Mouse (Mus musculus) neural tube, embryonic 14.5 days (tissue): ENCODE data around the gene Pitpnm1. TPM values are rescaled to one million over a fixed set of nuclear protein-coding genes. Genes with fewer than 3 reads are reported as not detected.
"Not testable (repeated sequence)": the region's sequence is repeated elsewhere in the genome, so short reads cannot be mapped to it uniquely, and the experiment has no call there.

Source experiments
- ATAC-seq: fragments of 200-750 bp; cut with Nextera tagmentation; 2 replicates; pipeline ENCODE4 v1.8.0; 2017; ENCODE audit warnings: low read depth, mild to moderate bottlenecking, moderate TSS enrichment, moderate library complexity
- H3K27ac ChIP-seq: fragments of 300-500 bp; sonication (generic); 2 replicates; pipeline ENCODE4 v1.5.1; 2014; ENCODE audit warnings: low read depth, mild to moderate bottlenecking, control low read depth, low read length, moderate library complexity, mixed read lengths
- H3K27me3 ChIP-seq: fragments of 300-500 bp; sonication (generic); 2 replicates; pipeline ENCODE4 v1.6.1; 2014; ENCODE audit warnings: low read length; ENCODE audit not compliant: control insufficient read depth, insufficient read depth
- H3K36me3 ChIP-seq: fragments of 300-500 bp; sonication (generic); 2 replicates; pipeline ENCODE4 v1.6.1; 2014; ENCODE audit warnings: low read length, mixed read lengths; ENCODE audit not compliant: control insufficient read depth, insufficient read depth
- H3K4me1 ChIP-seq: fragments of 300-500 bp; sonication (generic); 2 replicates; pipeline ENCODE4 v1.6.1; 2014; ENCODE audit warnings: low read length; ENCODE audit not compliant: control insufficient read depth, insufficient read depth
- H3K4me2 ChIP-seq: fragments of 300-500 bp; sonication (generic); 2 replicates; pipeline ENCODE4 v1.6.1; 2014; ENCODE audit warnings: mild to moderate bottlenecking, low read depth, low read length, control low read depth
- H3K4me3 ChIP-seq: fragments of 300-500 bp; sonication (generic); 2 replicates; pipeline ENCODE4 v1.5.1; 2014; ENCODE audit warnings: low read depth, low read length, control low read depth, mixed read lengths
- H3K9ac ChIP-seq: fragments of 300-500 bp; sonication (generic); replicated peaks from 2 replicates; pipeline ENCODE4 v1.6.1; 2014; ENCODE audit warnings: low read depth, mild to moderate bottlenecking, control low read depth, low read length, mixed read lengths
- H3K9me3 ChIP-seq: fragments of 300-500 bp; sonication (generic); 2 replicates; pipeline ENCODE4 v1.6.1; 2016; ENCODE audit warnings: low read length; ENCODE audit not compliant: control insufficient read depth
- WGBS: fragments of 180-500 bp; shearing (Covaris S2); extraction: QIAGEN DNeasy Blood & Tissue Kit; methylation state at CpG from one replicate; pipeline ENCODE4 v1.1.7; 2014; 5-methylcytosine and 5-hydroxymethylcytosine counted together
- polyA plus RNA-seq: library from polyadenylated mRNA; unstranded; fragments of >200 nt; fragmentation: Nextera tagmentation; extraction: Ambion mirVana; gene quantifications from 2 replicates; pipeline ENCODE4 v1.2.1, GENCODE M21; 2014

Gene Pitpnm1
- polyA plus RNA-seq, 1 experiment from 2014 or later = 76.5 TPM

DNA sequence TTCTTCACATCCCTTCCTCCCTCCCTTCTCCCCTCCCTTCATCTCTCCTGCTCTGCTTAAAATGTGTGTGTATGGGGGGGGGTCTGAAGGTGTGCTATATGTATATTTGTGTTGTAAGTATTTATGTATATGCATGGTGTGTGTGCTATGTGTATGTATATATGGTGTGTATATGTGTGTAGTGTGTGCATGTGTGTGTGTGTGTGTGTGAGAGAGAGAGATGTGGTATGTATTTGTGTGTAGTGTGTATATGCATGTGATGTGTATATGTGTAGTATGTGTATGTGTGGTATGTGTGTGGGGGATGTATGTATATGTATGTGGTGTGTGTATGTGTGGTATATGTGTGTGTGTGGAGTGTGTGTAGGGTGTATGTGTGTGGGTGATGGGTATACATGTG, 32.9 kb upstream of the Pitpnm1 start:
- Histone ChIP-seq H3K36me3 (no peaks in the 10 kb centered on the region), H3K27ac (no peak overlapping the region), H3K27me3 (no peaks in the 10 kb centered on the region), H3K4me1 (no peaks in the 10 kb centered on the region), H3K9ac (no peak overlapping the region), H3K4me2 (no peak overlapping the region), H3K9me3 (no peaks in the 10 kb centered on the region), H3K4me3 (no peak overlapping the region)
- no peak for ATAC-seq

DNA sequence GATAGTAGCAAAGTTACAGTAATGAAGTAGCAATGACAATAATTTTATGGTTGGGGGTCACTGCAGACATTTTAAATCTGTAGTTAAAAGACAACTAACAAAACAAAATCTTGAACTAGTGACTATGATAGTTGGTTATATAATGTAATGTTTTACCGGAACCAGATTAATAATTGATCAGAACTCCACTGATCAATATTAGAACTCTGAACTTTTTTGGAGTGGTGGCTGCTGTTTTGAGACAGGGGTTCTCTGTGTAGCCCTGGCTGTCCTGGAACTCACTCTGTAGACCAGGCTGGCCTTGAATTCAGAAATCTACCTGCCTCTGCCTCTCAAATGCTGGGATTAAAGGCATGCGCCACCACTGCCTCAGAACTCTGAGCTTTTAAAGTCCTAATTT, 31.6 kb upstream of the Pitpnm1 start:
- not testable (repeated sequence) for H3K9ac ChIP-seq, H3K9me3 ChIP-seq, H3K4me3 ChIP-seq, H3K4me1 ChIP-seq, ATAC-seq, H3K4me2 ChIP-seq, H3K27me3 ChIP-seq, H3K36me3 ChIP-seq, H3K27ac ChIP-seq
- WGBS = 93% methylated on average over 2 of the region's 2 CpGs

DNA sequence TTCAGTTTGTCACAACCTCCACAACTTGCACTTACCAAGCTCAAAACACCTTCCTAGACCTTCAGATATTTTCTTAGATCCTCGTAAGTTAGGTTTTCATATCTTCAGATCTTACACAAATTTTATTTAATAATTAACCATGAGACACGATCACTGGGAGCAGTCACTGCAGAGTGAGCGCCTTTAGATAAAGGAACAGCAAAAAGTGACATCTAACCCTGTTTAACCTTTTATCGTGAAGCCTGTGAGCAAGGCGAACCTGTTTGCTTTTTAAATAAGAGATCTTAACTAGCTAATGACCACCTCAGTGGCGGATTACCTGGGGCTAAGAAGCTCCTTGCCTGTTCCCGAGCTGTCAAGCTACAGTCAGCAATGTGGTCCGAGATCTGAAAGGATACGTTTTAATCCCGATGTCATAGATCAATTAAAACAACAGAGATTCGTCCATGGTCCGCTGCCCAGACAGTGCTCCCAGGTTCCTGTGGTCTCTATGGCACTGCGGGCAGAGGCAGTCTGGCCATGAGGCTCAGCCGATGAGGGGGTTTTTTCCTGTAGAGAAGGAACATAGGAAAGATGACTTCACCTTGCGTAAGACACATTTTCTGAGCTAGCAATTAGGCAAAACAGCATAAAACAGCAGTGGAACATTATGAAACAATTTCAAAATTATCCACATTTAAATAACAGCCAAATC, 30.9 kb upstream of the Pitpnm1 start:
- no peak for ATAC-seq
- H3K36me3 ChIP-seq = no peaks in the 10 kb centered on the region
- H3K9me3 ChIP-seq = no peaks in the 10 kb centered on the region
- no peaks in the 10 kb centered on the region for H3K27me3 ChIP-seq
- H3K4me3 ChIP-seq = no peak overlapping the region
- no peak overlapping the region; the same call in 1 of the 2 replicates for H3K9ac ChIP-seq
- H3K4me1 ChIP-seq = no peaks in the 10 kb centered on the region
- H3K4me2 ChIP-seq = no peak overlapping the region
- H3K27ac ChIP-seq = no peak overlapping the region
- 74% methylated on average over 15 of the region's 15 CpGs for WGBS

DNA sequence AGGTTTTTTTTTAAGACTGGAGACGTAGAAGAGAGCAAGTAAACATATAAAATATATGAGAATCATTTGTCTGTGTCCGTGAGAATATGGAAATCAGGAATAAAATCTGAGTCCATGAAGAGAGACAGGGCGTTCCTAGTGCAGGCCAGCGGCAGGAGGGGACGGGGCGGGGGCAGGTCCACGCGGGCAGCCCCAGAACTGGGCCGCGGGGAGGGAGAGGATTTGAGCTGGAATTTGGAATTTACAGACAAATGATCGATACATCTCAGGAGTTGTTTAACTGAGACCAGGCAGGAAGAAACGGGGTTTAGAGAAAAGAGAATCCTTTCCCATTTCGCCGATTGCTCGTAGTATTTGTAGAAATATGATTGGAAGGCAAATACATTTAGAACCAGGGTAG, 29.5 kb upstream of the Pitpnm1 start:
- Histone ChIP-seq H3K36me3 (no peaks in the 10 kb centered on the region), H3K27me3 (no peaks in the 10 kb centered on the region), H3K9me3 (no peaks in the 10 kb centered on the region), H3K4me2 (no peak overlapping the region), H3K4me1 (no peaks in the 10 kb centered on the region), H3K4me3 (no peak overlapping the region), H3K9ac (no peak overlapping the region), H3K27ac (no peak overlapping the region)
- no peak for ATAC-seq
- WGBS = 80% methylated on average over 15 of the region's 15 CpGs

DNA sequence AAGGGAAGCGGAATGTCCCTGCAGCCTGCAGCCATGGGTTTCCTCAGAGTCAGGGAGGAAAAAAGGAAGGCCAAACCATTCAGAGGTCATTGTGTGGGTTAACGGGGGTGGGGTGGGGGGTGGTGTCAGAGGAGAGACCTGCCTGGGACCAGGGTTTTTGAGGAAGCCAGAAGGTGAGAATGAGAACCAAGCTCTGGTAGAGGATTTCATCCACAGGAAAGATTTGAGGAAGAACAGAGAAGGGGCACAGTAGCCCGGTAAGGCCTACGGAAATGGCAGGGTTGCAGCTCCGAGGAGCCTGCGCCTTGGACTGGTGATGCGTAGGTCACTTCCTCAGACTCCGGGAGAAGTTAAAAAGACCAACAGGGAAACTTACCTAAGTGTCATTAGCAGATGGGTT, 29.0 kb upstream of the Pitpnm1 start:
- Histone ChIP-seq H3K4me3 (no peak overlapping the region), H3K4me1 (no peaks in the 10 kb centered on the region), H3K27me3 (no peaks in the 10 kb centered on the region), H3K9ac (no peak overlapping the region), H3K27ac (no peak overlapping the region), H3K9me3 (no peaks in the 10 kb centered on the region), H3K4me2 (no peak overlapping the region), H3K36me3 (no peaks in the 10 kb centered on the region)
- WGBS = 82% methylated on average over 8 of the region's 8 CpGs
- no peak for ATAC-seq

DNA sequence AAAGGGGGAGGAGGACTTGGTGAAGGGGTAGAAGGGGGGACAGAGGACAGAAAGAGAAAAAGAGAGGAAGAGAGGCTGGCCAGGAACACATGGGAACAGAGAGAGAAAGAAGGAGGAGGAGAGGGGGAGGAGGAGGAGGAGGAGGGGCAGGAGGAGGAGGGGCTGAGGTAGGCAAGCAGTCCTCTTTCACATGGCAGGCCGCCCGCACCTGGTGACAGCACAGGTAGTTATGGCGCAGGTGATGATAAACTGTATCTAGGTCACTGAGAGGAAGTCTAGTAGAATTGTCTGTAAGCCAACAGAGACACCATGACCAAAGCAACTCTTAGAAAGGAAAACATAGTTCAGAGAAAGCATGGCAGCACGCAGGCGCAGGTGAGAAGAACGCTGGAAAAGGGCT, 28.4 kb upstream of the Pitpnm1 start:
- H3K27ac ChIP-seq = no peak overlapping the region
- no peaks in the 10 kb centered on the region for H3K36me3 ChIP-seq
- H3K9ac ChIP-seq = no peak overlapping the region
- no peaks in the 10 kb centered on the region for H3K4me1 ChIP-seq
- H3K9me3 ChIP-seq = no peaks in the 10 kb centered on the region
- no peak overlapping the region for H3K4me2 ChIP-seq
- no peak for ATAC-seq
- no peak overlapping the region for H3K4me3 ChIP-seq
- H3K27me3 ChIP-seq = no peaks in the 10 kb centered on the region
- WGBS = 93% methylated on average over 6 of the region's 6 CpGs

DNA sequence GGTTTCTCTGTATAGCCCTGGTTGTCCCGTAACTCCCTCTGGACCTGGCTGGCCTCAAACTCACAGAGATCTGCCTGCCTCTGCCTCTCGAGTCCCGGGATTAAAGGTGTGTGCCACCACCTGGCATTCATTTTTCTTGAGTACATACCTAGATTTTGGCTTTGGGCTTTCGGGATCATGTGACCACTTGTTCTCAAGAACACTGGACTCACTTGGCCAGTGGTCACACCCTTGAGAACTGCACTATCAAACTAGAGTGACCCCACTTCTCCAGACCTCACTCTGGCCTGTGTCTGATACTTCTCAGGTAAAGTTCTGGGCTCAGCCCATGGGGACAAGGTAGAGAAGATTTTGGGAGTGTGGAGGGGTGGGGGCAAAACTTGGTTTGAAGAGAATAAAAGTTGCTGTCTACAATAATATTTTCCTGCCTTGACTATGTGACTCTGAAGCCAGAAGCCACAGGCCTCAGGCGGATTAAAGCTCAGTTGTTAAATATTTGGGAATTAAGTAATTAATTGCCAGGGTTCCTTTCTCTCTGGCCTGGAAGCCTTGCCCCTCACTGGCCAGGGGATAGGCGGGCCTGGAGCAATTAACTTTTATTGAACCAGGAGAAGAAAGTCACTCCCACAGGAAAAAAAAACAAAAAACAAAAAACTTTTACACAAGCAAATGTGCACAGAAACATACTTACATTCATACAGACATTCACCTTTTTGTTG, 26.9 kb upstream of the Pitpnm1 start:
- H3K4me2 ChIP-seq = no peak overlapping the region
- WGBS = 68% methylated on average over 6 of the region's 6 CpGs

DNA sequence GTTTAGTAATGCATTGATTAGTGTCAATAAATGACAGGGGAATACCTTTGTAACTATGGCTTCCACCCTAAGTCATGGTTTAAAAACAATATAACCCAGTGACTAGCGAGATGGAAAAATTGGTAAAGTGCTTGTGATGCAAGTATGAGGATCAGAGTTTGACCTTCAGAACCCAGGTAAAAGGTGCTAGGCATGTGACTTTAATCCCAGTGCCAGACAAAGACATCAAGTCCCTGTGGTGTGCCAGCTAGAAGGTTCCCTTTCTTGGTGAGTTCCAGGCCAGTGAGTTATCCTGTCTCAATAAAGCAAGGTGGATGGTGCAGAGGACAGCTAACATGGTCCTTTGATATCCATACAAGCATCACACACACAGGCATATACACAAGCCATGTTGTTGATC, 24.3 kb upstream of the Pitpnm1 start:
- Histone ChIP-seq H3K27ac (no peak overlapping the region), H3K9ac (no peak overlapping the region), H3K4me2 (no peak overlapping the region), H3K9me3 (no peaks in the 10 kb centered on the region), H3K27me3 (no peaks in the 10 kb centered on the region), H3K4me1 (no peaks in the 10 kb centered on the region), H3K4me3 (no peak overlapping the region), H3K36me3 (no peaks in the 10 kb centered on the region)
- WGBS = 77% methylated on average over 1 of the region's 1 CpGs
- ATAC-seq = no peak

More for the DNA sequence above, 26.9 kb upstream of the Pitpnm1 start:
- Histone ChIP-seq H3K27ac (no peak overlapping the region), H3K9ac (no peak overlapping the region), H3K4me3 (no peak overlapping the region), H3K36me3 (no peaks in the 10 kb centered on the region), H3K9me3 (no peaks in the 10 kb centered on the region), H3K27me3 (no peaks in the 10 kb centered on the region), H3K4me1 (no peaks in the 10 kb centered on the region)
- ATAC-seq = no peak

DNA sequence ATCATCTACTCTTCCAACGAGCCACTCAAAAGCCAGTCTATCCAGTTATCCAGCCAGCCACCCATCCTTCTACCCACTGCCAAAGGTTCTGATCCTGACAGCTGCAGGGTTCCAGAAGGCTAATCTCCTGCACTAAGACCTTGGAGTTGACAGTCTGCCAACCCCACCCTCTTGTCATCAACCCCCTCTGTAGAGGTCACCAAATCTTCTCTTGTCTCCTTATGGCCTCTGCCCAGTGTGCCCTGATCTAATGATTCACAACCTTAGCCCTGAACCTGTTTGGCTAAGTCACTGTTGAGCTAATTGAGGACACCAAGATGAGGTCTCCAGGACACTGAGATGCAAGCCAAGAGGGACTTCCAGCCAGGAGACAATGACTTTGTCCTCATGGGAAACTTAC, 20.2 kb upstream of the Pitpnm1 start:
- H3K4me2 ChIP-seq = no peak overlapping the region
- H3K4me3 ChIP-seq = no peak overlapping the region
- no peak for ATAC-seq
- no peaks in the 10 kb centered on the region for H3K4me1 ChIP-seq
- H3K27me3 ChIP-seq = no peaks in the 10 kb centered on the region
- 79% methylated on average over 1 of the region's 1 CpGs for WGBS
- no peak overlapping the region for H3K9ac ChIP-seq
- no peaks in the 10 kb centered on the region for H3K9me3 ChIP-seq
- H3K27ac ChIP-seq = no peak overlapping the region
- H3K36me3 ChIP-seq = no peaks in the 10 kb centered on the region
